Mouse (Mus musculus) G1E (cell line): ENCODE data around the gene Ptprm.

Source experiments
- CTCF ChIP-seq: IDR thresholded peaks from 2 replicates; pipeline ENCODE4 v1.5.1; 2012; ENCODE audit warnings: low read depth, low read length, inconsistent platforms, mixed read lengths
- GATA1 ChIP-seq: IDR thresholded peaks from 2 replicates; pipeline ENCODE4 v1.6.1; 2012; ENCODE audit warnings: borderline replicate concordance, low read length, inconsistent platforms, mixed read lengths
- TAL1 ChIP-seq: conservative IDR thresholded peaks from 2 replicates; pipeline ENCODE4 v1.6.1; 2012; ENCODE audit warnings: low read depth, low read length, inconsistent platforms, mixed read lengths

DNA sequence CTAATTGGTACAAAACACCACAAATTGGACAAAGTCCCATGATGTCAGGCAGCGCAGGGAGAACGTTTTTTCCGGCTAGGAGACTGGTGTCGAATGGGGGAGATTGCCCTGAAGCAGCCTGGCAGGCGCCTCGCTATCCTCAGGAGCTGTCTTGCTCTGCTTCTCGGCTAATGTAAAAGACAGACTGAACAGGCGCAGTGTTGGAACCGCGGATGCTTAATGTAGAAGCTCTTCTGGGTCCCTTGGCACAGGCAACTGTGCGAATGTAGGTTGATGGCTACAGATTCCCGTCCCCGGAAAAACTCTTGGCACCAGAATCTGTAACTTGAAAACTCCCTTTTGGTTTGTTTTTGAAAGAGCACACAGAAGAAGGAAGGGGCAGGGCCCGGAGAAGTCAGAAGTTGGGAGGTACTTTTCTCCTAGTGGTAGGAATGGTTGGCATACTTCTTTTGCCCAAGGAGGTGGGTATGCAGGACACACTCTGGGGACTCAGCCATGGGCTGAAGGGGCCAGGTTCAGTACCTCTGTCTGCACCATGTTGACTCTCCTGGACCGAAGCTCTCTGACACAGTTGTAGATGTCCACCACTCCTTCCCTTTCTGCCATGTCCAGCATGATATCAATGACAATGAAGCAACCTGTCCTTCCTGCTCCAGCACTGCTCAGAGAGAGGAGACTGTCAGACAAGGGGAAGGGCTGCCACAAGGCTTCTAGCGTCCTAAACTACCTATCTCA lies 661.1 kb downstream of the Ptprm start:
- TF ChIP-seq CTCF = no peak
- no peak for TF ChIP-seq GATA1
- no peak for TF ChIP-seq TAL1
